Mouse (Mus musculus) liver, postnatal 0 days (tissue): ENCODE data around the gene Ift43. TPM values are rescaled to one million over a fixed set of nuclear protein-coding genes. Genes with fewer than 3 reads are reported as not detected.

Experiments
- ATAC-seq: fragments of 200-750 bp; cut with Nextera tagmentation; 2 replicates; pipeline ENCODE4 v1.8.0; 2017; ENCODE audit warnings: mild to moderate bottlenecking, moderate library complexity
- DNase-seq: peaks from one replicate; pipeline ENCODE4 v3.0.0-alpha.2; 2016
- H3K27ac ChIP-seq: fragments of 300-500 bp; sonication (generic); 2 replicates; pipeline ENCODE4 v1.5.1; 2014; ENCODE audit warnings: antibody characterized with exemption, moderate library complexity, mild to moderate bottlenecking, low read depth
- H3K27me3 ChIP-seq: fragments of 300-500 bp; sonication (generic); 2 replicates; pipeline ENCODE4 v1.6.1; 2014; ENCODE audit warnings: low read length, control low read depth, mixed read lengths; ENCODE audit not compliant: insufficient read depth
- H3K36me3 ChIP-seq: fragments of 300-500 bp; sonication (generic); replicated peaks from 2 replicates; pipeline ENCODE4 v1.6.1; 2014; ENCODE audit warnings: mild to moderate bottlenecking, control low read depth, low read length, moderate library complexity, mixed read lengths; ENCODE audit not compliant: insufficient read depth
- H3K4me1 ChIP-seq: fragments of 300-500 bp; sonication (generic); 2 replicates; pipeline ENCODE4 v1.6.1; 2014; ENCODE audit warnings: antibody characterized with exemption, mild to moderate bottlenecking, control low read depth; ENCODE audit not compliant: insufficient read depth
- H3K4me2 ChIP-seq: fragments of 300-500 bp; sonication (generic); 2 replicates; pipeline ENCODE4 v1.6.1; 2014; ENCODE audit warnings: low read depth, mild to moderate bottlenecking, low read length, moderate library complexity, mixed read lengths
- H3K4me3 ChIP-seq: fragments of 300-500 bp; sonication (generic); 2 replicates; pipeline ENCODE4 v1.5.1; 2014; ENCODE audit warnings: low read depth, low read length
- H3K9ac ChIP-seq: fragments of 300-500 bp; sonication (generic); replicated peaks from 2 replicates; pipeline ENCODE4 v1.6.1; 2014; ENCODE audit warnings: mild to moderate bottlenecking, moderate library complexity
- H3K9me3 ChIP-seq: fragments of 300-500 bp; sonication (generic); 2 replicates; pipeline ENCODE4 v1.6.1; 2016; ENCODE audit warnings: mild to moderate bottlenecking, control low read depth, low read length, mixed read lengths
- CTCF ChIP-seq: sonication (generic); IDR thresholded peaks from 2 replicates; pipeline ENCODE4 v1.5.1; 2016; ENCODE audit warnings: antibody characterized with exemption, low read depth
- EP300 ChIP-seq: IDR thresholded peaks from 2 replicates; pipeline ENCODE4 v1.6.1; 2016; ENCODE audit warnings: antibody characterized with exemption, low read depth, mild to moderate bottlenecking
- WGBS: fragments of 180-500 bp; shearing (Covaris S2); extraction: QIAGEN DNeasy Blood & Tissue Kit; methylation state at CpG from one replicate; pipeline ENCODE4 v1.1.7; 2014; ENCODE audit not compliant: insufficient replicate concordance; 5-methylcytosine and 5-hydroxymethylcytosine counted together
- polyA plus RNA-seq: library from polyadenylated mRNA; unstranded; fragments of >200 nt; fragmentation: Nextera tagmentation; extraction: Ambion mirVana; gene quantifications from 2 replicates; pipeline ENCODE4 v1.2.1, GENCODE M21; 2015

Ift43 gene
- polyA plus RNA-seq, 1 experiment from 2014 or later, result 8.4 TPM

DNA sequence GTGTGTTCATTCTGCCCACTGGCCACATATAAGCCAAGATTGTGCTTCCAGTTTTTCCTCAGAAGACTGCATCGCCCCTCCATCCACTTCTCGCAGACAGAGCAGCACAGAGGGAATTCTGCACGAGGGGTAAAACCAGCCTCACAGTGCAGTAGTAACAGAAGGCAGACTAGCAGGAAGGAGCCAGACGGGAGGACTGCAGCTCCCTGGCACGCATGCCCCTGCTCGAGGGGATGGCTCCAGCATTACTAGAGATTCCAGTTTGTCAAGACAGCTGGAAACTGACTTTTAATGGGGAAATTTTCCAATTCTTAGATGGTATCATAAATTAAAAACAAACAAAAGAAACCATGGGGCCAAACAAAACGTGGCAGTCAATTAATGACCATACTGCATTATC lies 25.3 kb downstream of the Ift43 start:
- H3K9ac ChIP-seq, result no peak overlapping the region
- no peak for ATAC-seq
- H3K9me3 ChIP-seq, result no peaks in the 10 kb centered on the region
- no peak for TF ChIP-seq CTCF
- TF ChIP-seq EP300, result no peak
- no peak overlapping the region for H3K4me3 ChIP-seq
- no peak overlapping the region for H3K4me2 ChIP-seq
- WGBS, result 69% methylated on average over 7 of the region's 7 CpGs
- no peak for DNase-seq
- no peaks in the 10 kb centered on the region for H3K27me3 ChIP-seq
- H3K27ac ChIP-seq, result no peak overlapping the region
- no peaks in the 10 kb centered on the region for H3K36me3 ChIP-seq
- H3K4me1 ChIP-seq, result no peaks in the 10 kb centered on the region; the same call in 1 of the 2 replicates

DNA sequence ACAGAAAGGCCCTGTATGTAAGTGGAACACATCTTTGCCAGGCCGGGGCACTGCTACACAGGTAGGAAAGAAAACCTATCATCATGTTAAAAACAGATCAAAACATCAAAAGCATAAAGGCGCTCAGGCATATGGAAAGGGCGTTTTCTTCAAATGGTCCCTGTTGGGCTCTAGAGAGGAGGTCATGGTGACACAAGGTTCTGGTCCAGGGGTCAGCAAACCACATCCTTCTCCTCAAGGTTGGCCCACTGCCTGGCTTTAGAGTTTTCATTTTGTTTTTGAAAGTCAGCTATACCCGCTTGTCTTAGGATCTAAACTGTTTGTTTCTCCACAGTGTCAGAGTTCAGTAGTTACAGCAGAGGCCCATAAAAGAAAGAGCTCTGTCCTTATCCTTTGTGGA lies 27.2 kb downstream of the Ift43 start:
- ATAC-seq, result no peak
- H3K4me1 ChIP-seq, result no peaks in the 10 kb centered on the region

DNA sequence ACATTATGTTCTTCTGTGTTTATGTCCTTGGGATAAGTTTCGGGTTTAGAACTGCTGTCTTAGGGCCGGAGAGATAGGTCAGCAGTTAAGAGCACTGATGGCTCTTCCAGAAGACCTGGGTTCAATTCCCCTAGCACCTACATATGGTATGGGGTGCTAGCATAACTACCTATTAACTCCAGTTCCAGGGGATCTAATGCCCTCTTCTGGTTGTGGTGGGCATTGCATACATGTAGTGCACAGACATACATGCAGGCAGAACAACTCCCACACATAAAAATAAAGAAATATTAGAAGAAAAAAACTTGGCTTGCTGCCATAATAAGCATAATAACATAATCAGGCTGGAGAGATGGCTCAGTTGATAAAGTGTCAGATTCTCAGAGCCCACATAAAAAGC lies 28.3 kb downstream of the Ift43 start:
- DNase-seq, result peak; percentile 29
- no peaks in the 10 kb centered on the region for H3K36me3 ChIP-seq

More for the DNA sequence above, 27.2 kb downstream of the Ift43 start:
- no peaks in the 10 kb centered on the region for H3K36me3 ChIP-seq
- no peak overlapping the region for H3K4me2 ChIP-seq
- H3K9me3 ChIP-seq, result no peaks in the 10 kb centered on the region
- no peaks in the 10 kb centered on the region for H3K27me3 ChIP-seq
- no peak overlapping the region for H3K9ac ChIP-seq
- DNase-seq, result no peak
- WGBS, result 69% methylated on average over 4 of the region's 4 CpGs
- H3K4me3 ChIP-seq, result no peak overlapping the region
- TF ChIP-seq CTCF, result no peak
- H3K27ac ChIP-seq, result no peak overlapping the region

DNA sequence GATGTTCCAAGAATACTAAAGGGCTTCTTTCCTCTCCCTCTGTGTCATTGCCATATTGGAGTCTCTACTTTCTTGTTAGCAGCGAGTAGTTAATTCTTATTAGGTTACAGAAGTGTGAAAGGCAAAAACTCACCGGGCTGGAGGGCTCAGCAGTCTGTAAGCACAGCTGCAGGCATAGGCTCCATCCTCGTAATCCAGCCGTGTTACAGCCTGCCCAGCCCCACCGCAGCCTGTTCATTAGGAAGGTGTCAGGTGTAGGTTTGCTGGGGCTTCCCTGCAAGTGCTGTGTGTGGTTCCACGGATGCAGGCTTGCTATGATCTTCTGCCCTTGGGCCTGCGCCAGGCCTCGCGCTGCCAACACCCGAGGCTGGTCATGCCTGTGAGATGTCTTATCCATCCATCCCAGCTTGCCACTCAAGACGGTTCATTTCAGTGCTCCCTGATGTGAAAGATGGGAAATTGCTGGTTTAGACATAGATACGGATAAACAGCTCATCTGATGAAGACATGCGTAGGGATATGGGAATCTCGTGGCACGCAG lies 34.0 kb downstream of the Ift43 start:
- TF ChIP-seq CTCF (no peak), EP300 (no peak)
- WGBS, result 78% methylated on average over 15 of the region's 15 CpGs
- DNase-seq (no peak), ATAC-seq (no peak)
- no peaks in the 10 kb centered on the region for H3K36me3 ChIP-seq
- H3K9ac ChIP-seq, result no peak overlapping the region
- no peak overlapping the region for H3K4me3 ChIP-seq
- H3K4me2 ChIP-seq, result no peak overlapping the region
- H3K27ac ChIP-seq, result no peak overlapping the region
- no peaks in the 10 kb centered on the region for H3K27me3 ChIP-seq
- H3K4me1 ChIP-seq, result no peaks in the 10 kb centered on the region
- no peaks in the 10 kb centered on the region for H3K9me3 ChIP-seq

More for the DNA sequence above, 28.3 kb downstream of the Ift43 start:
- no peaks in the 10 kb centered on the region for H3K9me3 ChIP-seq
- H3K27ac ChIP-seq, result no peak overlapping the region
- H3K4me2 ChIP-seq, result no peak overlapping the region
- ATAC-seq, result no peak
- no peaks in the 10 kb centered on the region for H3K27me3 ChIP-seq
- TF ChIP-seq EP300 (no peak), CTCF (peak; percentile 61)
- no peaks in the 10 kb centered on the region for H3K4me1 ChIP-seq
- WGBS, result 82% methylated on average over 2 of the region's 2 CpGs
- no peak overlapping the region for H3K9ac ChIP-seq
- H3K4me3 ChIP-seq, result no peak overlapping the region

DNA sequence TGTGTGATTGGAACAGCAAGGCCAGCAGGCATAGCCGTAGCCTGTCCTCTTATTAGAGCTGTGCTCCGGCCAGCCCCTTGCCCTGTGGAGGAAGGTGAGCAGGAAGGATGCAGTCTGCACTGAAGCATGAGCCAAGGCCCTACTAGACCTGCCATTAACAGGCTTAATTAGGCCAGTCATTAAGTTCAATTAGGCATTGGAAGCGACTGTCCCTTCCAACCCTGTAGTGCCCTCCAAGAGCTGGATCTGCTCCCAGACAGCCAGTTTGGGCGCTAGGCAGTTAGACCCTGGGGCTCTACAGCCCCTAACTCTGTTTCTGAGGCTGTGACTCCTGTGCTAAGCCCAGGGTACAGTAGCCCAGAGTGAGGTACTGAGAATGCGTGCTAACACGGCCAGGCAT lies 41.7 kb downstream of the Ift43 start:
- H3K4me3 ChIP-seq, result no peak overlapping the region
- H3K27me3 ChIP-seq, result no peaks in the 10 kb centered on the region
- H3K36me3 ChIP-seq, result no peaks in the 10 kb centered on the region
- H3K4me1 ChIP-seq, result peaks cover 5% of the 10 kb centered on the region; the same call in 1 of the 2 replicates
- no peak for ATAC-seq
- no peak for TF ChIP-seq EP300
- no peak for TF ChIP-seq CTCF
- DNase-seq, result no peak
- no peak overlapping the region for H3K27ac ChIP-seq
- H3K9me3 ChIP-seq, result no peaks in the 10 kb centered on the region
- no peak overlapping the region for H3K9ac ChIP-seq
- 67% methylated on average over 6 of the region's 6 CpGs for WGBS
- H3K4me2 ChIP-seq, result no peak overlapping the region

DNA sequence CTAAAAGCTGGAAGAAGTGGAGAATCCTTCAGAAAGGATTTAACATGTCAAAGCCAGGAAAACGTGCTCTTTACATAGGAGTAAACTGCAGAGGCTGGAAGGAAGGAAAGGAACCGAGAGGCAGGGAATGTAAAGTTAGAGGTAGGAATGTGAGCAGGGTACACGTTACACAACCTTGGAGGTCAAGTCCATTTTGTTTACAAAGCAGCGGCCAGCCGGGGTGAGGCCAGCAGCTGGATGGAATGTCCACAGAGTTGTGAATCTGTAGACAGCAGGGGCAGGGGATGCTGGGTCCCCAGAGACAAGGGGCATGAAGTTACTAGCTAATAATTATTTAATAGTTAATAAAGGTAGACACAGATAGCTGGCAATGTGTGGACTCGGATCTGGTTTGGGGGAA lies 45.8 kb downstream of the Ift43 start:
- Histone ChIP-seq H3K4me1 (peaks cover 5% of the 10 kb centered on the region; the same call in 1 of the 2 replicates), H3K4me3 (no peak overlapping the region), H3K9me3 (no peaks in the 10 kb centered on the region), H3K27me3 (no peaks in the 10 kb centered on the region), H3K4me2 (no peak overlapping the region), H3K9ac (no peak overlapping the region), H3K36me3 (no peaks in the 10 kb centered on the region), H3K27ac (no peak overlapping the region)
- 52% methylated on average over 6 of the region's 6 CpGs for WGBS
- no peak for TF ChIP-seq EP300
- TF ChIP-seq CTCF, result no peak
- ATAC-seq, result peak; percentile 56
- no peak for DNase-seq

DNA sequence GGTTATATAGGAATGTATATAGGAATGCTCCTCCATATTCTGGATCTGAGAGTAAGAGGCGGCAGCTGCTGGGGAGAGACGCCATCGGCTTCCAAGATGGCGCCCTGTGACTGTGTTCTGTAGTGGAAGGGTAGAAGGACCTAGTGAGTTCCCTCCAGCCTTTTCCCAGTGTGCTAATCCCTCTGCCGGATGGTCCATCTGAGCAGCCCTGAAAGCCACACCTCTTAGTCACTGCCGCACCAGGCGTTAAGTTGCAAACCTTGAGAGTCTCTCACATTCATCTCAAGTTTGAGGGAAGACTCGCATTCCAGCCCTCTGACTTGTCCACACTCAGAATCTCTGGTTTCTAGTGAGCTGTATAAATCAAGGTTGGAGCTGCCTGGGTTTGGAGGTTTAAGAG lies 46.7 kb downstream of the Ift43 start:
- H3K27me3 ChIP-seq, result no peaks in the 10 kb centered on the region
- no peak for DNase-seq

More for the DNA sequence above, 46.7 kb downstream of the Ift43 start:
- Histone ChIP-seq H3K27ac (no peak overlapping the region), H3K4me3 (no peak overlapping the region), H3K4me1 (peaks cover 5% of the 10 kb centered on the region; the same call in 1 of the 2 replicates), H3K4me2 (no peak overlapping the region), H3K9me3 (no peaks in the 10 kb centered on the region), H3K9ac (no peak overlapping the region), H3K36me3 (no peaks in the 10 kb centered on the region)
- 87% methylated on average over 8 of the region's 8 CpGs for WGBS
- ATAC-seq, result no peak
- no peak for TF ChIP-seq CTCF
- no peak for TF ChIP-seq EP300
